Mouse (Mus musculus) lung, postnatal 0 days (tissue): ENCODE results near the gene Clk2. TPM values are rescaled to one million over a fixed set of nuclear protein-coding genes. Genes with fewer than 3 reads are reported as not detected.

Source experiments
- ATAC-seq: fragments of 200-750 bp; cut with Nextera tagmentation; 2 replicates; pipeline ENCODE4 v1.8.0; 2017; ENCODE audit warnings: moderate library complexity
- DNase-seq: peaks from one replicate; pipeline ENCODE4 v3.0.0-alpha.2; 2016; ENCODE audit warnings: low spot score
- H3K27ac ChIP-seq: fragments of 300-500 bp; sonication (generic); 2 replicates; pipeline ENCODE4 v1.5.1; 2014; ENCODE audit warnings: antibody characterized with exemption, mild to moderate bottlenecking, low read length, mixed read lengths
- H3K27me3 ChIP-seq: fragments of 300-500 bp; sonication (generic); replicated peaks from 2 replicates; pipeline ENCODE4 v1.6.1; 2014; ENCODE audit warnings: low read length, mixed read lengths; ENCODE audit not compliant: insufficient read depth
- H3K36me3 ChIP-seq: fragments of 300-500 bp; sonication (generic); 2 replicates; pipeline ENCODE4 v1.6.1; 2014; ENCODE audit warnings: low read length, mixed read lengths; ENCODE audit not compliant: insufficient read depth
- H3K4me1 ChIP-seq: fragments of 300-500 bp; sonication (generic); 2 replicates; pipeline ENCODE4 v1.6.1; 2014; ENCODE audit warnings: antibody characterized with exemption, low read depth, low read length, mixed read lengths; ENCODE audit not compliant: insufficient read depth
- H3K4me2 ChIP-seq: fragments of 300-500 bp; sonication (generic); replicated peaks from 2 replicates; pipeline ENCODE4 v1.6.1; 2014; ENCODE audit warnings: low read depth, mild to moderate bottlenecking, low read length, moderate library complexity, mixed read lengths
- H3K4me3 ChIP-seq: fragments of 300-500 bp; sonication (generic); 2 replicates; pipeline ENCODE4 v1.5.1; 2014; ENCODE audit warnings: low read depth, low read length
- H3K9ac ChIP-seq: fragments of 300-500 bp; sonication (generic); replicated peaks from 2 replicates; pipeline ENCODE4 v1.6.1; 2014; ENCODE audit warnings: low read depth, mild to moderate bottlenecking
- H3K9me3 ChIP-seq: fragments of 300-500 bp; sonication (generic); 2 replicates; pipeline ENCODE4 v1.6.1; 2016; ENCODE audit warnings: low read length, mixed read lengths
- CTCF ChIP-seq: IDR thresholded peaks from 2 replicates; pipeline ENCODE4 v1.5.1; 2016; ENCODE audit warnings: antibody characterized with exemption, mild to moderate bottlenecking
- EP300 ChIP-seq: IDR thresholded peaks from 2 replicates; pipeline ENCODE4 v1.6.1; 2016; ENCODE audit warnings: antibody characterized with exemption, mild to moderate bottlenecking, control low read depth
- WGBS: fragments of 180-500 bp; shearing (Covaris S2); extraction: QIAGEN DNeasy Blood & Tissue Kit; methylation state at CpG from one replicate; pipeline ENCODE4 v1.1.7; 2014; 5-methylcytosine and 5-hydroxymethylcytosine counted together
- polyA plus RNA-seq: library from polyadenylated mRNA; unstranded; fragments of >200 nt; fragmentation: Nextera tagmentation; extraction: Ambion mirVana; gene quantifications from 2 replicates; pipeline ENCODE4 v1.2.1, GENCODE M21; 2015

Gene Clk2
- polyA plus RNA-seq, 1 experiment from 2014 or later = 17.7 TPM

DNA sequence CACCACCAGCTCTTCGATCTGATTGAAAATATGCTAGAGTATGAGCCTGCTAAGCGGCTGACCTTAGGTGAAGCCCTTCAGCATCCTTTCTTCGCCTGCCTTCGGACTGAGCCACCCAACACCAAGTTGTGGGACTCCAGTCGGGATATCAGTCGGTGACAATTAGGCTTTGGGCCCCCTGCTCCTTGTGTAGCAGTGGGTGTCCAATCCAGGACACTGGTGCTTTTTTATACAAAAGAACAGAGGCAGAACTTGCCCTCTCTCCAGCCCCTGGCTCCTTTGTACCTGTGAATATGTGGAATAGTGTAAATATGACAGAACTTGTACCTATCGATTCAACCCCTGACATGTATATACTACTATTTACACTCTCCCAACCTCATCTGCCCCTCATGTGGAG is 11.8 kb downstream of the Clk2 start:
- TF ChIP-seq CTCF (no peak), EP300 (no peak)
- H3K9ac ChIP-seq = no peak overlapping the region
- WGBS = 74% methylated on average over 7 of the region's 7 CpGs
- 0 out of 2 replicates have a peak, but pooled peaks cover 3% of the 10 kb centered on the region for H3K4me1 ChIP-seq
- H3K4me2 ChIP-seq = no peak overlapping the region
- no peak overlapping the region for H3K27ac ChIP-seq
- H3K36me3 ChIP-seq = peaks cover 41% of the 10 kb centered on the region
- ATAC-seq (no peak), DNase-seq (no peak)
- H3K4me3 ChIP-seq = no peak overlapping the region
- H3K9me3 ChIP-seq = no peaks in the 10 kb centered on the region
- no peaks in the 10 kb centered on the region for H3K27me3 ChIP-seq

DNA sequence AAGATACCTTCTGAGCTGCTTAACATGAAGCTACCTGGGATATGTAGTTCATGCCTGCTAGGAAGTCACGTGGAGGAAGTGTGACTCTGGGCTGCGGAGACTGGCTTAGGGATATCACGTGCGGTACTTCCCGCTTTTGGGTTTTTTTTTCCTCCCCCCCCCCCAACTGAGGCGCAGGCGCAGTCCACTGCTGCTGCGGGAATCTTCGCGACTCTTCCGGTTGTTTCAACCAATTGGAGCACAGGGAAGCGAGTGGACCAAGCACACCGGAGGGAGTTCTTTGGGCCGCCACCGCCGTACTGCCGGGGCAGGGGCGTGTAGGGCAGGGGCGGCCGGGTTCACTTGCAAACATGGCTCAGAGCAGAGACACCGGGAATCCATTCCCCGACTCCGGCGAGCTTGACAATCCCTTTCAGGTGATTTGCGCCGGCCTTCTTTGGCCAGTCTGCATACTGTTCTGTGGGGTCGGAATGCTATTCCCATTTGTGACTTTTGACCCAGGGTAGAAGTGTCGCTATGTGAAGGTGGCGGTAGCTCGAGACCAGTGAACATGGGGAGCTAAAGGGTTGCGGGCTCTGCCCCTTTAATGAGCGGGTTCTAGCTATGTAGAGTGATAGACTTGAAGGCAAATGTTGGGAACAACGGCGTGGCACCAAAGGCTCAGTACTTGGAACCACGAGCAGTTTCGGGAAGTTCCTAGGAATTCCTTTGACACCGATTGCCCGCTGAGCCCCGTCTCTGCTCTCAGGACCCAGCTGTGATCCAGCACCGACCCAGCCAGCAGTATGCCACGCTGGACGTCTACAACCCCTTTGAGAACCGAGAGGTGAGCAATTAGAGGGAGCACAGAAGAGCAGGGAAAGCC is 12.9 kb downstream of the Clk2 start, which contains the start of gene Scamp3:
TSS of gene Scamp3 (plus strand) at position 232 of the 865 bp plus-strand sequence.
- Histone ChIP-seq H3K9ac (peak within 1 kb of the TSS; percentile 57), H3K4me3 (peak within 1 kb of the TSS; percentile 51), H3K27me3 (no peaks in the 10 kb centered on the region), H3K27ac (peak within 1 kb of the TSS; percentile 63), H3K4me2 (peak within 1 kb of the TSS; percentile 79), H3K4me1 (0 out of 2 replicates have a peak, but pooled peaks cover 3% of the 10 kb centered on the region), H3K36me3 (peaks cover 40% of the 10 kb centered on the region), H3K9me3 (no peaks in the 10 kb centered on the region)
- TF ChIP-seq CTCF = no peak
- TF ChIP-seq EP300 = no peak
- WGBS = under 1% methylated on average over 43 of the region's 43 CpGs
- ATAC-seq (peak; percentile 98), DNase-seq (peak; percentile 98)

DNA sequence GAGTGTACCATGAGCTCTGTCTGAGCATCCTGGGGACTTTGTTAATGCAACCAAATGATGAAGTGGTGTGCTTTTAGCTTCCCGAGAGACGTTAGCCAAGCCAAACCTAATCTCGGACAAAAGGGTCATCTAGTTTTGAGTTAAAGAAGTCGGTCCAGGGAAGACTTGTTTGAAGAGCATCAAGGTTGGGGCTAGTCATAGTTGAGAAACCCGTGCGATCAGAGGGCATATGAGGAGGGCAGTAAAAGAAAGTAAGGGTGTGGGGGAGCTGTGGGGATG is 13.5 kb downstream of the Clk2 start:
- Histone ChIP-seq H3K27me3 (no peaks in the 10 kb centered on the region), H3K27ac (peak overlapping the region; percentile 63), H3K36me3 (peaks cover 34% of the 10 kb centered on the region), H3K4me1 (0 out of 2 replicates have a peak, but pooled peaks cover 3% of the 10 kb centered on the region), H3K4me2 (peak overlapping the region; percentile 79), H3K4me3 (peak overlapping the region; percentile 51), H3K9me3 (no peaks in the 10 kb centered on the region), H3K9ac (peak overlapping the region; percentile 57)
- no peak for DNase-seq
- TF ChIP-seq CTCF (no peak), EP300 (no peak)
- ATAC-seq = no peak
- WGBS = 3% methylated on average over 6 of the region's 6 CpGs

DNA sequence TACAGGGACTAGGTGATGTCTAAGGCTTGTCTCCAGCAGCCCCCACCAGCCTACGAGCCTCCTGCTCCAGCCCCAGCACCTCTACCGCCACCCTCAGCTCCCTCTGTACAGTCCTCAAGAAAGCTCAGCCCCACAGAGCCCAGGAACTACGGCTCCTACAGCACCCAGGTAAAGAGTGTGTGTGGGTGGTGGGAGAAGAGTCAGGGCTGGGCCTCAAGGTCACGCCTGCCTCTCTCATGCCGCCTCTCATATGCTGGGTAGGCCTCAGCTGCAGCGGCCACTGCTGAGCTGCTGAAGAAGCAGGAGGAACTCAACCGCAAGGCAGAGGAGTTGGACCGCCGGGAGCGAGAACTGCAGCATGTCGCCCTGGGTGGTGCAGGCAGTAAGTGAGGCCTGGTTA is 14.5 kb downstream of the Clk2 start:
- H3K27ac ChIP-seq = no peak overlapping the region
- H3K9ac ChIP-seq = no peak overlapping the region
- no peak overlapping the region for H3K4me2 ChIP-seq
- DNase-seq (no peak), ATAC-seq (no peak)
- H3K4me3 ChIP-seq = no peak overlapping the region
- no peaks in the 10 kb centered on the region for H3K27me3 ChIP-seq
- H3K4me1 ChIP-seq = peaks cover 7% of the 10 kb centered on the region; the same call in 1 of the 2 replicates
- TF ChIP-seq EP300 = no peak
- H3K36me3 ChIP-seq = peaks cover 24% of the 10 kb centered on the region
- no peaks in the 10 kb centered on the region for H3K9me3 ChIP-seq
- WGBS = 88% methylated on average over 11 of the region's 11 CpGs

DNA sequence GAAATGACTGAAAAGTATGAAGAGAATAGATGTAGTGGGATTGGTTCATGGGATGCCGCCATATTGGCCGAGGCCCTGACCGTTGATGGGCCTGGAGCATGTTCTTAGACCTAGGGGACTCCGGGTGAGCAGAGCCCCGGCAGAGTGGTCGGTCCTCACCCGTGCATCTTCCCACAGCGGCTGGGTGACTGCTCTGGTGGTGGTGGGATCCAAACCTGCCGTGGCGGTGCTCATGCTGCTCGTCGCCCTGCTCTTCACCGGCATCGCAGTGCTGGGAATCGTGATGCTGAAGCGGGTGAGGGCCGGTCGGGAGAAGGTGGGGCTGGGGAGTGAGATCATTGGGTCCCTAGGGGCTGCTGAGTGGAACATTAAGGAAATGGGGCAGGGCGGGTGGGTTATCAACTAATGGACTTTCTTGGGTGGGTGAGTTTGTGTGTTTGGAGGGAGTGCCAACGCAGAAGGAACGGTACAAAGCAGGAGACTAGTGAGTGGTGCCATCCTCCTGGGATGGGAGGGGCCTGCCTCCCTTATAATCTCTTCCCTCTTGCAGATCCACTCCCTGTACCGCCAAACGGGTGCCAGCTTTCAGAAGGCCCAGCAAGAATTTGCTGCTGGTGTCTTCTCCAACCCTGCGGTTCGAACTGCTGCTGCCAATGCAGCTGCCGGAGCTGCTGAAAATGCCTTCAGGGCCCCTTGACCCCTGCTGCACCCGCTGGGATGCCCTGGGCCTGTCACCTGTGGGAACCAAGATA is 17.3 kb downstream of the Clk2 start:
- no peak overlapping the region for H3K27ac ChIP-seq
- peaks cover 10% of the 10 kb centered on the region; the same call in 1 of the 2 replicates for H3K36me3 ChIP-seq
- H3K9me3 ChIP-seq = no peaks in the 10 kb centered on the region
- H3K4me2 ChIP-seq = no peak overlapping the region
- WGBS = 89% methylated on average over 27 of the region's 27 CpGs
- no peak overlapping the region for H3K4me3 ChIP-seq
- no peaks in the 10 kb centered on the region for H3K27me3 ChIP-seq
- peaks cover 7% of the 10 kb centered on the region; the same call in 1 of the 2 replicates for H3K4me1 ChIP-seq
- DNase-seq (no peak), ATAC-seq (no peak)
- no peak overlapping the region for H3K9ac ChIP-seq
- TF ChIP-seq CTCF (no peak), EP300 (no peak)

DNA sequence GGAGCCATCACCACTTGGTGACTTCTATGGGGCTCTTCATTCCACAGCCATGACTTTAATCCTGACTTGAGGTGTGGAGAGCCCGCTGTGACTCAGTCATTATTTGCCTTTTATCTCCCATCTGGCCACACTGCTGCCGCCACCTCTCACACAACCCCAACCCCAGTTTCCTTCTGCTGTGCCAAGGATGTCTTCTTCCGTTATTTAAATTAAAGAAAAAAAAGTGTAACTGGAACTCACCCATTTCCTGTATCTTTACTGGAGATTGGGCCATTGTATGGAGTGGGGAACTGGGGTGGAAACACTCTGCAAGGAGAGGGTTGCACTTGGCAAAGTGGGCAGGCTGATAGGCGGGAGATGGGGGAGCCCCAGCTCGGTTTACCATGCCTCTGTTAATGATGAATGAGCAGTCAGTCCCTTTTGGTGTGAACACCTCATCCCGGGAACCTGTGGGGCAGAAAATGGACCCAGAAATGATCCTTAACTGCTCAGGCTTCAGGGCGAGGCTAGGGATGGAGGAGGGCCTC is 18.0 kb downstream of the Clk2 start:
- no peak overlapping the region for H3K9ac ChIP-seq
- DNase-seq (no peak), ATAC-seq (no peak)
- no peak overlapping the region for H3K27ac ChIP-seq
- H3K4me1 ChIP-seq = peaks cover 7% of the 10 kb centered on the region; the same call in 1 of the 2 replicates
- TF ChIP-seq CTCF (no peak), EP300 (no peak)
- H3K36me3 ChIP-seq = peaks cover 10% of the 10 kb centered on the region; the same call in 1 of the 2 replicates
- H3K27me3 ChIP-seq = no peaks in the 10 kb centered on the region
- peak overlapping the region; percentile 50 for H3K4me3 ChIP-seq
- peak overlapping the region; percentile 89 for H3K4me2 ChIP-seq
- 33% methylated on average over 7 of the region's 7 CpGs for whole genome bisulfite sequencing
- no peaks in the 10 kb centered on the region for H3K9me3 ChIP-seq
